Mouse (Mus musculus) granulocyte monocyte progenitor cell, adult 5-6 weeks (primary cell): ENCODE results near the gene Shf. TPM values are rescaled to one million over a fixed set of nuclear protein-coding genes. Genes with fewer than 3 reads are reported as not detected.

Experiments
- ATAC-seq: replicated peaks from 2 replicates; pipeline ENCODE4 v1.8.0; 2016; ENCODE audit warnings: mild to moderate bottlenecking, moderate TSS enrichment, inconsistent platforms; ENCODE audit not compliant: poor library complexity, severe bottlenecking
- total RNA-seq, 2 experiments: library from RNA; stranded (forward) in 1 of 2; stranded (reverse) in 1 of 2; fragments of 200-712, 200-1000 nt in 1 of 2; fragments of >200 nt in 1 of 2; fragmentation: Nextera tagmentation in 1 of 2; gene quantifications; 2 replicates each; pipeline ENCODE4 v1.2.3; 2014 to 2017

The Shf gene
- total RNA-seq, 2 experiments from 2014 or later = 2.0 to 3.8 TPM

- no peak for ATAC-seq
These were observed 1.3 kb upstream of the Shf start for GRCm38 (mm10) chr2:122370101-122370750.

- peak; percentile 31 for ATAC-seq
These were observed 636 bp downstream of the Shf start for GRCm38 (mm10) chr2:122368081-122368971.

GRCm38 (mm10) chr2:122367701-122368080, 1.3 kb downstream of the Shf start:
- no peak for ATAC-seq

- no peak for ATAC-seq
These were observed 1.8 kb downstream of the Shf start for GRCm38 (mm10) chr2:122367181-122367580.

- ATAC-seq = no peak
These were observed 2.3 kb downstream of the Shf start for GRCm38 (mm10) chr2:122366706-122367105.

GRCm38 (mm10) chr2:122366039-122366438, 2.9 kb downstream of the Shf start:
- no peak for ATAC-seq

- no peak for ATAC-seq
These were observed 3.6 kb downstream of the Shf start for GRCm38 (mm10) chr2:122365244-122365866.

- no peak for ATAC-seq
These were observed 4.5 kb downstream of the Shf start for GRCm38 (mm10) chr2:122364352-122364944.

GRCm38 (mm10) chr2:122362622-122363523, 6.1 kb downstream of the Shf start:
- no peak for ATAC-seq

GRCm38 (mm10) chr2:122361868-122362621, 6.9 kb downstream of the Shf start:
- ATAC-seq = no peak

GRCm38 (mm10) chr2:122361181-122361580, 7.8 kb downstream of the Shf start:
- ATAC-seq = peak; percentile 26

GRCm38 (mm10) chr2:122360310-122360709, 8.7 kb downstream of the Shf start:
- no peak for ATAC-seq

GRCm38 (mm10) chr2:122356187-122356586, 12.8 kb downstream of the Shf start:
- no peak for ATAC-seq

GRCm38 (mm10) chr2:122355389-122355788, 13.6 kb downstream of the Shf start:
- ATAC-seq = no peak

- no peak for ATAC-seq
These were observed 14.6 kb downstream of the Shf start for GRCm38 (mm10) chr2:122354191-122354929.

- ATAC-seq = no peak
These were observed 15.2 kb downstream of the Shf start for GRCm38 (mm10) chr2:122353765-122354164.

GRCm38 (mm10) chr2:122352992-122353391, 16.0 kb downstream of the Shf start:
- no peak for ATAC-seq

GRCm38 (mm10) chr2:122351931-122352329, 17.0 kb downstream of the Shf start:
- no peak for ATAC-seq
